Mouse (Mus musculus): ENCODE results near the gene Hist2h2be.
"Not testable (repeated sequence)": the region's sequence is repeated elsewhere in the genome, so short reads cannot be mapped to it uniquely, and the experiment has no call there.

The Hist2h2be gene

DNA sequence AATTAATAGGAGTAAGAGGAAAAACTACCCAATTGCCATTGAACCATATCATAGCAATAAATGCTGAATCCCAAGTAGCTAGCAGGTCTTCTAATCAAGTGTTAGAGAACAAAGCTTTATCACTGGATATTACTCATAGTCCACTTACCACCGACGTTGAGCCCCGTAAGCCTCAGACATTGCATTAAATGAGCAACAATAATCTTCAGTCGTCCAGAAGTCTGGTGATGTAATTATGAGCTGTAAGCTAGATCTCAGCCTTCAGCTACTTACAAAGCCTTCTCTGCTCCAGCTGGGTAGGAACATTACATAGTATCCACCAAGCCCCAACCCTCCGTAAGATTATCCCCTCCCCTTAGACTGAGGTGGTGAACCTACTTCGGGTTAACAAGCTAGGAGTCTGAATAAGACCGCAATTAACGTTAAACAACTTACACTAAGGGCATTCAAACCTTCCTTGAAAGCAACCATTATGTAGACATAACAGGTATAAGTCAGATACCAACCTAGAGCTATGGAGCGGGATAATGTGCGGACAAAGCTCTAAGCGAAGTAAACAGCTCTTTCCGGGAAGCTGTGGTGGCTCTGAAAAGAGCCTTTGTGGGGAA is 17.1 kb downstream of the Hist2h2be start:
- in situ Hi-C loops (cut with MboI; ENCODE audit: low sequenced_read_pairs) = no loop called here

DNA sequence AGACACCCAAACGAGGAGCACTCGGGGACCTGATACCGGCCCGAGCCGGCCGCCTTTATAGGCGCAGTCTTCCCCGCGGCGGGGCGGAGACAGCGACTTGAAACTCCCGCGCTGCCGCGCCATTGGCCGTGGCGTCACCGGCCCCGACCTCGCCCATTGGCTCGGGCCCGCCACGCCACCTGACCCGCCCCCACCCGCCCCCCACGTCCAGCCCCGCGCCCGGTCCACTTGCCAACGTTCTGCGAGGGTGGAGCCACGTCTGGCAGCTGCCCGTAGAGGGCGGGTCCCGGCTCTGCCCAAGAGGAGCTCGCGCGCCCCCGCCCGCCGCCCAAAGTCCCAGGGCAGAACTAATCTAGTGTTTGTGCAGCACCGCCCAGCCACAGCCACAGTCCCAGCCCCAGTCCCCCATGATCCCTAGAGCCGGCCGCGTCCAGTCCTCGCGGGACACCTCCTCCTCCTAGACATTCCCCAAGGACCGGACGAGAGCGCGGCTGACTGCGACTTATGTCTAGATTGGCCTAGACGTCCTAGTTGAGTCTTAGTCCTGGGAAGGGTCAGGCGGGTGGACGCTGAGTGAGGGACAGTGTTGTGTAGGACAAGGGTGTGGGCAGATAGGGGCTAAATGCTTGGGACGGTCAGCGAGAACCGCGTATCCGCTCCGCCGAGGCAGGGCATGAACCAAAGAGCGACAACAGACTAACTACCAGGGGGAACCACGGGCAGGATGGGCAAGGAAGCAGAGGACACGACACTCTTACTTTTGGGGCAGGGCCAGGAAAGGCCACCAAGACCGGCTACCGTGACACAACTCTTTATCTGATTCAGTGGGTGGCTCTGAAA is 18.3 kb downstream of the Hist2h2be start, which contains the start of gene Hist2h3c2:
Gene Hist2h3c2, minus strand, starts transcription at position 174 of the 840 bp plus-strand sequence.
- in situ Hi-C loops (cut with MboI; ENCODE audit: low sequenced_read_pairs) = not testable (repeated sequence)

DNA sequence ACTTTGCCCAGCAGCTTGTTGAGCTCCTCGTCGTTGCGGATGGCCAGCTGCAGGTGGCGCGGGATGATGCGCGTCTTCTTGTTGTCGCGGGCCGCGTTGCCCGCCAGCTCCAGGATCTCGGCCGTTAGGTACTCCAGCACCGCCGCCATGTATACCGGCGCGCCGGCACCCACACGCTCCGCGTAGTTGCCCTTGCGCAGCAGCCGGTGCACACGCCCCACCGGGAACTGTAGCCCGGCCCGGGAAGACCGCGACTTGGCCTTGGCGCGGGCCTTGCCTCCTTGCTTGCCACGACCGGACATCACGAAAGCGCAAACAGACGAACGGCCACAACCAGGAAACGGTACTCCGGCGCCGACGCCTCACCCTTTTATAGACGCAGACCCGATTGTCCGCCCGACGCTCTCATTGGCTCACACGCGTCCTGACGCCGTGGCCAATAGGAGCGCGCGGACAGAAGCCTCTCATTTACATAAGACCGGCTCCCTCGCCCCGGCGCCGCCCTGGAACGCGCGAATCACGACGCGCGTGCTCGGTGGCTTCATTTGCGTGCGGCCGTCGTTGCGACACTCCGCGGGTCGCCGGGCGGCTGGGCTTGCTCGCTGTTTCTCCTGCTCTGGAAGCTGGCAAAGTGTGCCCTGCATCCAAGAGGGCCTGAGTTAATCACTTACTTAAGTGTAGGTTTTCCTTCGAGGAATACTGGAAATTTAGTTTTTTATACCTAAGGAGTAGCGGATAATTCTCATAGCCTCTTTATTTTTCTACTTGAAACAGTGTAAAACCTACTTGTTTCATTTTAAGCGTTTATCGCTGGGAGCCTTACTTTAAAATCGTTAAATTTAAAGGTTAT is 19.3 kb downstream of the Hist2h2be start, which contains the start of gene Hist2h2aa2:
Gene Hist2h2aa2, minus strand, starts transcription at position 328 of the 850 bp plus-strand sequence.
- in situ Hi-C loops (cut with MboI; ENCODE audit: low sequenced_read_pairs) = not testable (repeated sequence)

DNA sequence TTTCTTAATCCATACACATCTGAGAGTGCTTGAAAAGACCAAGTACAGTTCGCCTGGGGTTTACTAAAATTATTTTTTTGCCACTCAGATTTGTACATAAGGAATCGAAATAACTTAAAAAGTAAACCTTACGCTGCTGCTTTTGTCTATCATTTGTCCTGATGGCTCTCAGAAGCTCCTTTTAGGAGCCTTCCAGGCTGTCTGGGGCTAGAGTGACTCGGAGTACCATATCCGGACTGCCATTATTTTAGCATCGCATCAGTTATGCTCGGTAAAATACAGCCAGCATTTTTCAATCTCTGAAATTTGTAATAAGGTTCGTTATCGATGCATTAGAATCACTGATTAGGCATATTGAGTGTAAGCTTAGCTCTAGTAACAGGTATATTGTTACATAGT is 19.9 kb downstream of the Hist2h2be start:
- in situ Hi-C loops (cut with MboI; ENCODE audit: low sequenced_read_pairs) = no loop called here

DNA sequence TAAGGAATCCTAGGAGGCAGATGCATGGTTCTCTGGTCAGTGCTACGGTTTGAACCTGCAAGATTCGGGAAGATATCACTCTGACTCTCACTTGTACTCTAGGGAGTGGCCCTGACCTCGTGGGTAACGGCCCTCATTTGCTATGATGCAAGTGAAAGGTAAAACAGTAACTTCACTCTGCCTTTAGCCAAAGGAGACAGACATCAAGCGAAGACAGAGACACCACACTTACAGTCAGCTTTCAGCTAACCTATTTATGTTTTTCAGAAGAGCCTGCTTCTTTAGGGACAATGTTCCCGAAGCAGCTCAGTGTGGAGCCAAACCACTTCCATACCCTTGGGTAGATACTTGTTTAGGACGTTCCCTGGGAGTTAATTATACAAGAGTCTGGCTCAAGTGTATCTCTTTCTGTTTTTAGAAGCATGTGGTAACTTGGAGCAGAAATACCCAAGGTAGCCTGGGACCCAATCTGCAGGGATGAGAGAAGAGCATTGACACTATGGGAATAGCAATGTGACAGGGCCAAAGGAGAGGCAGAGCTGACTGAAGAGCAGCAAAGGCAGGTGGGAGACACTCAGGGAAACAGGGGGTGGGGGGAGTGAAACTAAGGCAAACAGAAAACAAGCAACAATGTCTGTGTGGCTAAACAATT is 23.1 kb downstream of the Hist2h2be start:
- in situ Hi-C loops (cut with MboI; ENCODE audit: low sequenced_read_pairs) = no loop called here

DNA sequence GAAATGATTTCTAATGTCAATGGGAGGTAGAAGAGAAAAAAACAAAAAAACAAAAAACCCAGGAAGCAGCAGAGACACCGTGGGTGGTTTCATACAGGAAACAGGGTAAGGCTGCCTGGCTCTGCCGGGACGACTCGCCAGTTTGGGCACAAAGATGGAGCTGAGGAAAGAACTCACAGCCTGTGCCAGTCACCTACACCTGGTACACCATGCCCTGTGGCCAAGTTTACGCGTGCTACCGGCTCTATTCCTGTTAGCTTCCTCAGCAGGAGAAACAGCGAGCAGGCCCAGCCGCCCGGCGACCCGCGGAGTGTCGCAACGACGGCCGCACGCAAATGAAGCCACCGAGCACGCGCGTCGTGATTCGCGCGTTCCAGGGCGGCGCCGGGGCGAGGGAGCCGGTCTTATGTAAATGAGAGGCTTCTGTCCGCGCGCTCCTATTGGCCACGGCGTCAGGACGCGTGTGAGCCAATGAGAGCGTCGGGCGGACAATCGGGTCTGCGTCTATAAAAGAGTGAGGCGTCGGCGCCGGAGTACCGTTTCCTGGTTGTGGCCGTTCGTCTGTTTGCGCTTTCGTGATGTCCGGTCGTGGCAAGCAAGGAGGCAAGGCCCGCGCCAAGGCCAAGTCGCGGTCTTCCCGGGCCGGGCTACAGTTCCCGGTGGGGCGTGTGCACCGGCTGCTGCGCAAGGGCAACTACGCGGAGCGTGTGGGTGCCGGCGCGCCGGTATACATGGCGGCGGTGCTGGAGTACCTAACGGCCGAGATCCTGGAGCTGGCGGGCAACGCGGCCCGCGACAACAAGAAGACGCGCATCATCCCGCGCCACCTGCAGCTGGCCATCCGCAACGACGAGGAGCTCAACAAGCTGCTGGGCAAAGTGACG is 24.3 kb downstream of the Hist2h2be start, which contains the start of gene Hist2h2aa1:
Gene Hist2h2aa1, plus strand, starts transcription at position 495 of the 884 bp plus-strand sequence.
- in situ Hi-C loops (cut with MboI; ENCODE audit: low sequenced_read_pairs) = not testable (repeated sequence)

DNA sequence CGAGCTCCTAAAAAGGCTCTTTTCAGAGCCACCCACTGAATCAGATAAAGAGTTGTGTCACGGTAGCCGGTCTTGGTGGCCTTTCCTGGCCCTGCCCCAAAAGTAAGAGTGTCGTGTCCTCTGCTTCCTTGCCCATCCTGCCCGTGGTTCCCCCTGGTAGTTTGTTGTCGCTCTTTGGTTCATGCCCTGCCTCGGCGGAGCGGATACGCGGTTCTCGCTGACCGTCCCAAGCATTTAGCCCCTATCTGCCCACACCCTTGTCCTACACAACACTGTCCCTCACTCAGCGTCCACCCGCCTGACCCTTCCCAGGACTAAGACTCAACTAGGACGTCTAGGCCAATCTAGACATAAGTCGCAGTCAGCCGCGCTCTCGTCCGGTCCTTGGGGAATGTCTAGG is 25.1 kb downstream of the Hist2h2be start:
- in situ Hi-C loops (cut with MboI; ENCODE audit: low sequenced_read_pairs) = not testable (repeated sequence)

DNA sequence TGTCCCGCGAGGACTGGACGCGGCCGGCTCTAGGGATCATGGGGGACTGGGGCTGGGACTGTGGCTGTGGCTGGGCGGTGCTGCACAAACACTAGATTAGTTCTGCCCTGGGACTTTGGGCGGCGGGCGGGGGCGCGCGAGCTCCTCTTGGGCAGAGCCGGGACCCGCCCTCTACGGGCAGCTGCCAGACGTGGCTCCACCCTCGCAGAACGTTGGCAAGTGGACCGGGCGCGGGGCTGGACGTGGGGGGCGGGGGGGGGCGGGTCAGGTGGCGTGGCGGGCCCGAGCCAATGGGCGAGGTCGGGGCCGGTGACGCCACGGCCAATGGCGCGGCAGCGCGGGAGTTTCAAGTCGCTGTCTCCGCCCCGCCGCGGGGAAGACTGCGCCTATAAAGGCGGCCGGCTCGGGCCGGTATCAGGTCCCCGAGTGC is 25.5 kb downstream of the Hist2h2be start, which contains the start of gene Hist2h3c1:
Gene Hist2h3c1, plus strand, starts transcription at position 259 of the 430 bp plus-strand sequence.
- in situ Hi-C loops (cut with MboI; ENCODE audit: low sequenced_read_pairs) = not testable (repeated sequence)

DNA sequence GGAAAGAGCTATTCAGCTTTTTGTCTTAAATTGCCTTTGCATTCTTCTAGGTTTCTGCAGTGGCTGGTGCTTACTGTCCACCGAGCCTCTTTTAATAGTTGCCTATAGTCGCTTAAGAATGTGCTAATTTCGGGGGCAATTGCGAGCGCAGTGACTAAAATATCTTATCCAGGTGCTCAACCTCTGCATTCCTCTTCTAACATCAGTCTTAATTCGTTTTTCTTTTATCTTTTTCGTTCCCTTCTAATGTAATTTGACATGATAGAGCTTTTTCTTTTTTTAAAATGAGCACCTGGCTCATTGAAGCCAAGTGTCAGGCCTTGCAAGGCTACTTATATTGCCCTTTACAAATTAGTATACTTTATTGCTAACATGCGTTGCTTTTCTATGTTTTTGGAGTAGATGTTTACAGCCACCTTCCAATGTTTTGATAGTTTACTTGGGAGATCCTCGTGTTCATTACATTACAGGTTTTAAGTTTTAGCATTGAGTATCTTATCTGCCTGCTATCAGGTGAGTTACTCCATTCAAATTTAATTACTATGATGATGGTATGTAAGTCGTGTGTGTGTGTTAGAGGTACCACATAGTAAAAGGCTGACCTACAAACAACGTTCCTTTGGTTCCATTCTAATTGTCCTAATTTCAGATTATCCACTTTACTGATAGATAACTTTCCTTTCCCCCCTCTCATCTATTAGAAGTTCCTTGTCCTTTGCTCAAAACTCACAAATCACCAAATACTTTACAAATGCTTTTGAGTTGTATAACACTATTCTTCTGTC is 26.6 kb downstream of the Hist2h2be start:
- in situ Hi-C loops (cut with MboI; ENCODE audit: low sequenced_read_pairs) = no loop called here

DNA sequence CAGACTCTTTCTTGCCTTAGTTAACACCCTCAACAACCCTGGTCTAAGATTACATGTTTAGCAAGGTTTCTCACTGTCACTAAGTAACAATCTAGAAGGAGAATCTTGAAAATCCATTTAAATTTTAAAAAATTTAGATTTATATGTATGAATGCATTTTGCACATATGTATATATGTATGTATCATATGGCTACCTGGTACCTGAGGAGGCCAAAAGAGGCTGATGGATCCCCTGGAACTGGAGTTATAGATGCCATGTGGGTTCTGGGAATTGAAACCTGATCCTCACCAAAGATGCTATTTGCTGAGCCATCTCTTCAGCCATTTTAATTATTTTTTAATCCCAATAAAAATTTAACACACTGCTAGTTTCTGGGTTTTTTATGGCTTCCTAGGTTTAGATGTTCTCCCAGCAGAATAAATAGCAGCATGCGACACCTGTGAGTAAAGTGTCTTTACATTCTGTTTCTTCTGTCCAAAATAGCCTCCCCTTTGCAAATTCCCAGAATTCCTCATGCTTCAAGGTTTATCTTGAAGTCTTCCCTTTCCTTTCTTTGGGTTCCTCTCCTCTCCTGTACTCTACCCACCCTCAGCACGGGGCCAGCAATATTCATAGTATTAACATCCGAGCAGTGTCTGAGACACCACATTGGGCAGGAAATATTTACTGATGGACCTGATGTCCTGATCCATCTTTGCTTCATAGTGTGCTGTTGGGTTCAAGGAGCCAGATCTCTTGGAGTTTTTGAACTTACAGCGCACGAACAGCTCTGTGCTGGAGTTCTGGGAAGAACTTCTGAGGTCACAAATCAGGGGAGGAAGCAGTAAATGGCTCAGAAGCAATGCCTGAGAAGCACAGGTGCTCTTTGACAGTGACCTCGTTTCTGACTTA is 27.5 kb downstream of the Hist2h2be start:
- in situ Hi-C loops (cut with MboI; ENCODE audit: low sequenced_read_pairs) = no loop called here

DNA sequence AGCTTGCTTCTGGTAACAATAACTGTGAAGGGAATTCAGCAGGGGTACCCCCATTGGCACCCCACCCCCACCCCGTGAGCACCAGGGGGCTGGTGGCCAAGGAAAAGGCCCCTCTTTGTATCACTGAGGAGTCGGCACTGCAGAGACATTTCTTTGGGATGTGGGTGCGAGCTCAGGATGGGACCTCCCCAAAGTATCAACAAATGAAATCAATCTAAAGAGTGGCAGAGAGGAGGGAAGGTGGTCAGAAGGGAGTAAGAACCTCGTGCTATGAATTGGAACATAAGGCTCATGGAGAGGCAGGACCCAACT is 28.1 kb downstream of the Hist2h2be start:
- in situ Hi-C loops (cut with MboI; ENCODE audit: low sequenced_read_pairs) = no loop called here

DNA sequence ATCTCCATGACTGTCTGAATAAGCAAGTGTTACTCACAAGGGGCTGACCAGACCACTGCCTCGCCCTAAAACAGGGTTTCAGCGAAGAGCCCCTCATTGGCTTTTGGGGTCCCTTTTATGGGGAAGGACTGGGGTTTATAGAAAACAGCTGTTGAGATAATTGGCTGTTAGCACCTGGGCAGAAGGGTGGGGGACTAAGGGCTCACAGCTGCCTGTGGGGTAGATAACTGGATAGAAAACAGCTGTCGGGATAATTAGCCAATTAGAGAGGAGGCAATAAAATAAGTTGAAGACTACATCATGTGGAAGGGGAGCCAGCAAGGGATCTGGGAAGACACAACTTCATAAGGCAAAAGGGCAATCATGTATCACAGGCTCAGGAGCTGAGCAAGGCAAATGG is 30.0 kb downstream of the Hist2h2be start:
- in situ Hi-C loops (cut with MboI; ENCODE audit: low sequenced_read_pairs) = no loop called here

DNA sequence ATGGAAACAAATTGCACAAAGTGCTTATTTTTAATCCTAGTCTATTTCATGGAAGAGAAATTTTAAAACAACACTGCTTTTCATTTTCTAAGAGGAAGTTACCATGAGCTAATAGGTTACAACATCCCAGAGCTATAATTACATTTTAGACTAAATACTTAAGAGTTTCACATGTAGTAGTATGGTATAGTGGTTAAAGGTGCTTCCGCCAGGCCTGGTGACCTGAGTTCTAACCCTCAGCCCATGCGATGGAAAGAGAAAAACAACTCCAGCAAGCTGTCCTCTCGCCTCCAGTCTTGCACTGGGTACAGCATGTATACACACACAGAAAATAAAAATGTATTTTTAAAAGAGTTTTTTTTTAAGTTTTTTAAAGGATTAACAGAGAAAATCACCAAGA is 30.9 kb downstream of the Hist2h2be start:
- in situ Hi-C loops (cut with MboI; ENCODE audit: low sequenced_read_pairs) = no loop called here

DNA sequence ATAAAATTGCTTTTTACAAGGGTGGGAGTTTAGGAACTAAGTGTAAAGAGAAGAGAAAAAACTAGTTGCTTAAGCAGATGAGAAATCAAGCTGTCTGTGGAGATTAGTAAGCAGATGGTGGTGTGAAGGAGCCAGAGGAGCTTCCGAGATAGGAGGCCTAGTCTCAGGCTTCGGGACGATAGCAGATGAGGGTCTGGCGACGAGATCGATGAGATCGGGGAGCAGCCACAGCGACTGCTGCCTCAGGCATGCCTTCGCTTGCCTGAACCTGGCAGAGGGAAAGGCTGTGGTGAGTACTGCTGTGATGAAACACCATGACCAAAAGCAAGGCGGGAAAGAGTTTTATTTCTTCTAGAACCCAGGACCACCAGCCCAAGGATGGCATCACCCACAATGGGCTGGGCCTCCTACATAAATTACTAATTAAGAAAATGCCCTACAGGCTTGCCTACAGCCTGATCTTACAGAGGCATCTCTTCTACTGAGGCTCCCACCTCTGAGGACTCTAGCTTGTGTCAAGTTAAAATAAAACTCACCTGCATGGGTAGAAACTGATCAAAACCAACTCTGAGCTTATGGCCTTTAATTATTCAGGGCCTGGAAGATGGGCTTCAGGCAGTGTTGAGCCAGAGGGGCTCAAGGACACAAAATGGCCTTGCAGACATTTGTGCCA is 33.9 kb downstream of the Hist2h2be start:
- in situ Hi-C loops (cut with MboI; ENCODE audit: low sequenced_read_pairs) = no loop called here

DNA sequence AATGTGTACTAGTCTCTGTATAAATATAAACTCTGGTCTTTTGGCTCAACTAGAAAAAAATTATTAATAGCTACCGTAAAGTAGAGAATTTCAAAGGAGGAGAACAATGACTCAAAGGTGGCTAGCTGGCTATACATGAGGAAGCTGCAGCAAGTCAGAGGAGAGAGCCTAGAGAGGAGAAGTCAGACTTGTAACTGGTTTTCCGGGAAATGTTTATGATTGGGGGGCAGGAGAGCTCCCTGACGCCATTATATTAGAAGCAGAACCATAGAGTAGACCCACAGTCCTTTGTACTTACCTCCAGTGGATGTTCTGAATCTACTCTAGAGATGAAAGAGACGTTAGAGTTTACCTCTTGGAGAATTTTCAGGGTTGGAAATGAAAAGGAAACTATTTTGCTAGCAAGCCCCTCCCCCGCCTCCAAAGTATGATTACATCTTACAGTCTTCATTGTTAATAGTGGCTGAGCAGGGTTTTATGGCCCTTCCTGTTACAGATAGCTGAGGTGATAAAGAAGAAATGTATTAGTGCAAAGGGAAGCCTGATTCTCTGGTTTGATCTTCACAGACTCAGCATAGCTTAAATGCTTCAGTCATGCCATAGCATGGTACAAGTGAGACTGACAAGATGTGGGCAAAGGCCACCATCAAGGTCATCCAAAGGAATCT is 35.1 kb downstream of the Hist2h2be start:
- in situ Hi-C loops (cut with MboI; ENCODE audit: low sequenced_read_pairs) = no loop called here

DNA sequence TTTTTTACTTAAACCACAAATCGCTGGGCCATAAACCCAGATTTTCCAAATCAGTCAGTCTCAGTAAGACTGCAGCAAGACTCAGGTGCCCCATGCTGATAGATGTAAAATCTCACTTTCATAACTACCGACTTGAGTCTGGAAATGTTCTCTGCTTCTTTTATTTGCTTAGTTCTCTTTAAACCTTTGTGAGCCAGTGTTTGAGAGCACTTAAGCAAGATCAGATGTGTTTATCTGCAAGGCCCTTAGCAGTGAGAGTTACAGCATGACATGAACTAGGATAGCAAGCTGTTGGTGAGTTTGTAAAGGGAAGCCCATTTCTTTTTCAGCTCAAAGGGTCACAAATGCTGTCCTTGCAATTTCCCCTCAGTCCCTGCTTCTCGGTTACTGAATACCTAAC is 36.3 kb downstream of the Hist2h2be start:
- in situ Hi-C loops (cut with MboI; ENCODE audit: low sequenced_read_pairs) = no loop called here

DNA sequence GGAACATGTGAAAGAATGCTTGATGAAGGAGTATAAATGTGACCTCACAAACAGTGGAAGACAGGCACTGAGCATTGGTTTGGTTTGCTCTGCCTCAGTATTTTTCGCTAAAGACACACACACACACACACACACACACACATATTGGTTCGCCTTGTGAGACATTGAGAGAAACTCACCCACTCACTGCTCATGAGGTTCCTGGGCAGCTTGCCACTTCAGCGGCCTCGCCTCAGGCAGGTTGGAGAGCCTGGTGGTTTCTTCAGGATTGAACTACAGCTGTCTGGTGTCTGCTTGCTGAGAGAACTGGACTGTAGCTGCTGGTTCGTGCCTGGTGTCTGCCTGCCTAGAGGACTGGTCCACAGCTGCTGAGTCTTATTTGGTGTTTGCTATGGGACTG is 39.3 kb downstream of the Hist2h2be start:
- in situ Hi-C loops (cut with MboI; ENCODE audit: low sequenced_read_pairs) = no loop called here
